Mouse (Mus musculus) E14TG2a.4 (cell line): ENCODE results near the gene Gucy2g.

Experiments used
- CTCF ChIP-seq: conservative IDR thresholded peaks from 2 replicates; pipeline ENCODE4 v1.5.1; 2014; ENCODE audit warnings: low read length
- NANOG ChIP-seq: IDR thresholded peaks from 2 replicates; pipeline ENCODE4 v1.6.1; 2014; ENCODE audit warnings: borderline replicate concordance, low read length, mixed read lengths
- POU5F1 ChIP-seq: IDR thresholded peaks from 2 replicates; pipeline ENCODE4 v1.6.1; 2014; ENCODE audit warnings: low read length, borderline replicate concordance

DNA sequence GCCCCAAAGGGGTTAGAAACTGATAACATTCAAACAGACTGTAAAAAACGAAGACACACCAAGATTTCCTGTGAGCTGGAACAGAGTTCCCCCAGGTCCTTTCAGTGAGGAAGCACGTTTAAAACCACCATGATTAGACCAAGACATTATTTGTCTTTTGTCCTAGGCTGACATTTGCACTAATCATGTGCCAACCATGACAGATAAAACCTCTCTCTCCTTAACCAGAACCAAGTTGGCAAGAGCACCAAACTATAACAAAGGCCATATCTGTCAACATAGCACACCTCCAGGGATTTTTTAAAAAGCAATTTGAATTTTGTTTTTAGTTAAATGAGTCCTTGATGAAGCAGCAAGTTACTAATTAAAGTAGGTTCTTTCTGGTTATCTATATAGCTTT, 73.3 kb downstream of the Gucy2g start:
- TF ChIP-seq CTCF (no peak), NANOG (no peak), POU5F1 (no peak)
